Mouse (Mus musculus) heart, adult 2 months (tissue): ENCODE results near the gene Ms4a10. TPM values are rescaled to one million over a fixed set of nuclear protein-coding genes. Genes with fewer than 3 reads are reported as not detected.

Experiments
- DNase-seq, 2 experiments: peaks; one replicate each; pipeline ENCODE4 v3.0.0; 2021
- H3K27ac ChIP-seq: fragments of 200-600 bp; 2 replicates; pipeline ENCODE4 v1.8.1; 2022
- H3K27me3 ChIP-seq: fragments of 200-500 bp; 2 replicates; pipeline ENCODE4 v1.6.1; 2012; ENCODE audit warnings: mild to moderate bottlenecking, low read length, inconsistent platforms, mixed read lengths; ENCODE audit not compliant: control insufficient read depth, insufficient read depth
- H3K36me3 ChIP-seq: fragments of 200-500 bp; 2 replicates; pipeline ENCODE4 v1.6.1; 2012; ENCODE audit warnings: low read length, inconsistent platforms; ENCODE audit not compliant: control insufficient read depth, insufficient read depth
- H3K4me1 ChIP-seq: fragments of 200-500 bp; 2 replicates; pipeline ENCODE4 v1.6.1; 2011; ENCODE audit warnings: low read length; ENCODE audit not compliant: control insufficient read depth, insufficient read depth
- H3K4me3 ChIP-seq: fragments of 200-600 bp; 2 replicates; pipeline ENCODE4 v1.8.1; 2022
- H3K79me2 ChIP-seq: fragments of 200-500 bp; replicated peaks from 2 replicates; pipeline ENCODE4 v1.6.1; 2012; ENCODE audit warnings: mild to moderate bottlenecking, inconsistent platforms, low read length, moderate library complexity, mixed read lengths; ENCODE audit not compliant: control insufficient read depth, insufficient read depth
- H3K9ac ChIP-seq: fragments of 200-500 bp; 2 replicates; pipeline ENCODE4 v1.6.1; 2012; ENCODE audit warnings: low read depth, mild to moderate bottlenecking, control low read depth, inconsistent platforms, low read length, mixed read lengths
- CTCF ChIP-seq: fragments of 200-600 bp; IDR thresholded peaks from 2 replicates; pipeline ENCODE4 v1.8.1; 2022; ENCODE audit warnings: antibody characterized with exemption, mild to moderate bottlenecking, moderate library complexity
- EP300 ChIP-seq: fragments of 200-500 bp; IDR thresholded peaks from 2 replicates; pipeline ENCODE4 v1.6.1; 2011; ENCODE audit warnings: low read depth, low read length, control low read depth; ENCODE audit not compliant: insufficient read depth
- POLR2A ChIP-seq: fragments of 200-500 bp; IDR thresholded peaks from 2 replicates; pipeline ENCODE4 v1.6.1; 2011; ENCODE audit warnings: mild to moderate bottlenecking, low read depth, low read length, control low read depth; ENCODE audit not compliant: insufficient read depth
- WGBS: fragments of 180-500 bp; shearing (Covaris S2); methylation state at CpG from one replicate; pipeline ENCODE4 v1.1.7; 2018; 5-methylcytosine and 5-hydroxymethylcytosine counted together
- intact Hi-C: fragments of 180-260 bp; cut with DNase I; formaldehyde crosslinking; loops from one replicate; pipeline ENCODE4 v1.15.1; 2025
- polyA plus RNA-seq: library from polyadenylated mRNA; depleted of rRNA; stranded (reverse); fragments of >200 nt; gene quantifications from 2 replicates; pipeline ENCODE4 v1.2.3, GENCODE M21; 2012
- total RNA-seq, 2 experiments: library from RNA; stranded (reverse); gene quantifications; 2 replicates each; pipeline ENCODE4 v1.2.3; 2021

Gene Ms4a10
- total and polyA plus RNA-seq, 3 experiments, result not detected

DNA sequence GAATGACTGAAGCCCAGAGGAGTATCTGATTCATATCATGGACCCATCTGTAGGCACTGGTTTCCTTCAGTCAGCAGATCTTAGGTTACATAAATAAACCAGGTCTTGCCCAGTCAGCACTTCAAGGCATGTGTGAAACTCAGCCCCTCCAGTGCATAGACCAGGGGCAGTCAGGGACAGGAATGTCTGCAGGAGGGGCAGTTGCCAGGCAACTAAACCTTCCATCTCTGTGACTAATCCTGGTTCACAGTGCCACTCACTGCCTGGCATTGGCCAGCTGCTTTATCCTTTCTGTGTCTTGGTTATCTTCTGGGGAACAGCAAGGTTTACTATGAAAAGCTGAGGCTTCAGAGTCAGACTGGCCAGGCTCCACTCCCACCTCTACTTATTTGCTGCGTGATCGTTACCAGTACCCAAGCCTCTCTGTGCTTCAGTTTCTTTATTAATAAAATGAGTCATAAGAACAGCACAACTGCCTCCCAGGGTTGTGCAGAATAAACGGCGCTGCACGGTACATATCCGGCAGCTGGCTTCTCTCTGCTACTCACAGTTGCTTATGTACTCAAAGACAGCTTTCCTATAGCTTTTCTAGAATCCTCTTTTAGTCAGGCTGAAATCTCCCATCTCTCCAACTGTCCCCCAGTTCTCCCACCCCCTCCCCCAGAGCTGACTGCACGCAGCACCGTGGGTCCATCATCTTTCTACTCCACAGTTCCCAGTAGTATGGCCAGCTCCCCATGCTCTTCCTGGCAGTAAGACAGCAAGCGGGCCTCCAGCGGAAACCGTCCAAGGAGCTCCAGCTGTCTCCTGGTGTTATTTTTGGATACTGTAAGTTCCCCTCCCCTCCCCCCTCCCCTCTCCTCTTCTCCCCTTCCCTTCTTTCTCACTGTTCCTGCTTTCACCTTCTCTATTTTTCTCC is 22.2 kb downstream of the Ms4a10 start:
- H3K4me3 ChIP-seq, result no peak overlapping the region
- WGBS, result 29% methylated on average over 11 of the region's 11 CpGs
- 0 out of 2 replicates have a peak overlapping the region, but pooled peaks have one; percentile 2 for H3K9ac ChIP-seq
- peak; percentile 38 to 48 for DNase-seq
- no peaks in the 10 kb centered on the region for H3K36me3 ChIP-seq
- TF ChIP-seq EP300 (no peak), CTCF (no peak), POLR2A (no peak)
- peaks cover 9% of the 10 kb centered on the region for H3K4me1 ChIP-seq
- H3K79me2 ChIP-seq, result no peaks in the 10 kb centered on the region
- no peak overlapping the region; the same call in 1 of the 2 replicates for H3K27ac ChIP-seq
- intact Hi-C loops, result no loop called here
- H3K27me3 ChIP-seq, result no peaks in the 10 kb centered on the region

DNA sequence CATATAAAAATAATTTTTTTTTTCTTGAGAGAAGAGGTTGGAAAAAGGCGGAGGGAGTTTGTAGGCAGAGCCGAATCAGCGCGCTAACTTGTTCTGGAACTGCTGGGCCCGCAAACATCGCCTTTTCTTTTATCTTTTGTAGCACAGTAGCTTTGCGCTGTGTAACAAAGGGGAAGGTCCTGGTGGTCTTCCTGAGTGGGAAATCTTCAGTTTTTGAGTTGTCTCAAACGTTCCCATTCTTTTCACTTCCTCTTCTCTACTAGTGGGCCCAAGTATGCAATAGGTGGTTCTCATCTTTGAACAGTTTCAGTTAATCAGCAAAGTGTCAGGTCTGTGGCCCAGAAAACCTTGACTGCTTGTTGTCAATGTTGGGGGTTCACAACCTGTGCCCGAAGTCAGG is 24.9 kb downstream of the Ms4a10 start:
- WGBS, result 29% methylated on average over 9 of the region's 9 CpGs
- H3K4me3 ChIP-seq, result peak overlapping the region; percentile 38
- DNase-seq, result no peak
- peak overlapping the region; percentile 66 for H3K27ac ChIP-seq
- TF ChIP-seq EP300 (no peak), CTCF (no peak), POLR2A (no peak)
- H3K79me2 ChIP-seq, result no peaks in the 10 kb centered on the region
- intact Hi-C loops, result loop anchor here (2.0 kb wide), 1 partner anchor 55 kb away; the partner anchor contains the start of gene Prpf19
- H3K4me1 ChIP-seq, result peaks cover 9% of the 10 kb centered on the region
- H3K9ac ChIP-seq, result peak overlapping the region; percentile 49; the same call in 1 of the 2 replicates
- H3K36me3 ChIP-seq, result no peaks in the 10 kb centered on the region
- no peaks in the 10 kb centered on the region for H3K27me3 ChIP-seq

DNA sequence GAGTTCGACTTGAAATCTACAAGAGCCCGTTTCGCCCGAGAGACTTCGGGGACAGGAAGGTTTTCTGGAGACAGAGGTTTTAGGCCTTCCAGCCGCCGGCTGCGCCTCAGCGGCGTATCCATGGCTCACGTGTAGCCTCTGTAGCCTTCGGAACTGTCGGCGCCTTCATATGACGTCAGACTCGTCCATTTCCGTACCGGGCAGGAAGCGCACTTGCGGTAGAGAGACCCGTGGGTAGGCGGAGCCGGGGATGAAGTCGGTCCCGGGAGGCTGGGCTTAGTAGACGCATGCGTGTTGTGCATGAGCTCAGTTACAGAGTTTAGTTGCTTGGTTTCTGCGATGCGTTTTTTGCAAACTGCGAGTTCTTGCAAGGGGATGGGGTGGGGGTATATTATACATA is 25.4 kb downstream of the Ms4a10 start, which contains the start of gene Ccdc86:
Gene Ccdc86, minus strand, starts transcription at position 155 of the 400 bp plus-strand sequence.
- Histone ChIP-seq H3K36me3 (no peaks in the 10 kb centered on the region), H3K9ac (peak within 1 kb of the TSS; percentile 63), H3K79me2 (no peaks in the 10 kb centered on the region), H3K27me3 (no peaks in the 10 kb centered on the region), H3K4me1 (peaks cover 9% of the 10 kb centered on the region), H3K4me3 (peak within 1 kb of the TSS; percentile 65), H3K27ac (peak within 1 kb of the TSS; percentile 74)
- under 1% methylated on average over 30 of the region's 30 CpGs for WGBS
- intact Hi-C loops, result loop anchor here (2.0 kb wide), 1 partner anchor 54 kb away; the partner anchor contains the start of gene Prpf19
- TF ChIP-seq POLR2A (peak; percentile 84), CTCF (no peak), EP300 (peak; percentile 66; the same call in 1 of the 2 replicates)
- peak; percentile 95 to 96 for DNase-seq

DNA sequence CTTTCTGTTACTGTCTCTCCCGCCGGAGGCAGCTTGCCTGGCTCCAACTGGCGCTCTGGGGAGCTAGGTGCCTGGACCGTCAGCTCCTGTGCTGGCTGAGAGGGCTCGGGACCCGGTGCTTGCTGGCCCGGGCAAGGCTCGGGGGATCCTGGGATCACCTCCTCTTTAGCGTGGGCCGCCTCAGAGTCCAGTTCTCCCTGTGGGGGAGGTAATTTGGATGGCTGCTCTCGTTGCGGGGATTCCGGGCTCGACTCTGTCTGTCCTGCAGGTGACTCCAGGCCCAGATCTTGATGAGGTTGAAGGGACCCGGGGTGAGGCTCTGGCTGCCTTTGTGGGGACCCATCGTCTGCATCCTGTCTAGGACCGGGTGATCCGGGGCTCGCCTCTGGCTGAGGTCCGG is 26.1 kb downstream of the Ms4a10 start:
- intact Hi-C loops, result loop anchor here (2.0 kb wide), 1 partner anchor 54 kb away; the partner anchor contains the start of gene Prpf19
- no peaks in the 10 kb centered on the region for H3K36me3 ChIP-seq
- H3K79me2 ChIP-seq, result no peaks in the 10 kb centered on the region
- peak overlapping the region; percentile 63 for H3K9ac ChIP-seq
- H3K4me3 ChIP-seq, result peak overlapping the region; percentile 65
- H3K27me3 ChIP-seq, result no peaks in the 10 kb centered on the region
- DNase-seq, result peak in 1 of 2 experiments; percentile 14
- peak overlapping the region; percentile 20 for H3K27ac ChIP-seq
- WGBS, result under 1% methylated on average over 20 of the region's 20 CpGs
- TF ChIP-seq CTCF (no peak), EP300 (no peak), POLR2A (no peak)
- H3K4me1 ChIP-seq, result peaks cover 9% of the 10 kb centered on the region

DNA sequence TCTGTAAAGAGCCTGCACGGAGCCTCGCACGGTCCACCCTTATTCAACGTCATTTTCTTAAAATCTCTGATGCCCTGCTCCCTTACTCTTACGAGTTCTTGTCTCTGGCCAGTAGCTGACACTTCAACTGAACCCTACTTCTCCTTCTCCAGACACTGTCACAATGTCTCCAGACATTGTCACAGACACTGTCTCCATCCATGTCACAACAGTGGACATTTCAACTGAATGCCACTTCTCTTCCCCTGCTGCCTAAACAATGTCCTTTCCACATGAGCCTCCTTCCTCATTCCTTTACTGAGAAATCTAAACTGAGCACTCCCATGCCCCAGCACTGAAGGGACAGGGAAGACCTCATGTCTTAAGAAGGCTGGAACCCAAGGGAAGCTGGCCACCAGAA is 27.3 kb downstream of the Ms4a10 start:
- H3K4me1 ChIP-seq, result peaks cover 8% of the 10 kb centered on the region
- 86% methylated on average over 5 of the region's 5 CpGs for WGBS
- intact Hi-C loops, result no loop called here
- no peak for TF ChIP-seq CTCF
- TF ChIP-seq POLR2A, result no peak
- no peak for TF ChIP-seq EP300
- H3K9ac ChIP-seq, result no peak overlapping the region; the same call in 1 of the 2 replicates
- H3K4me3 ChIP-seq, result no peak overlapping the region
- no peak overlapping the region for H3K27ac ChIP-seq
- no peaks in the 10 kb centered on the region for H3K36me3 ChIP-seq
- no peaks in the 10 kb centered on the region for H3K27me3 ChIP-seq
- no peak for DNase-seq
- H3K79me2 ChIP-seq, result no peaks in the 10 kb centered on the region

DNA sequence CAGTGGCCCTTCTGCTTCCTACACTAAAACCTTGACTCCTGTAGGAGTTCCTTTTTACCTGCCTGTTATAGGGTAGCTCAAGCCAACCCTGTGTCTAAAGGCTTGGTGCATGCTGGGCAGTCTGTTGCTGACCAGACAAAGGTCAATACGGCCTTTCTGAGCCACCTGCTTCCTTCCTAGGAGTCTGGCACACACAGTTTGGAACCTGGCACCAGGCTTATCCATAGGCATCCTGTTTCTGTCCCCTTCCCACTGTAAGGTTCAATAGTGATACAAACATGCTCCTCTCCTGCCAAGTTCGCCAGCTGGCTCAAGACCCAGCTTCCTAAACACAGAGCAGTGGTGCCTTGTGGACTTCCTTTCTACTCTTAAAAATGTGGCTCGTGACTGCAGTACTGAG is 28.0 kb downstream of the Ms4a10 start:
- no peak overlapping the region for H3K9ac ChIP-seq

More for the DNA sequence above, 28.0 kb downstream of the Ms4a10 start:
- 43% methylated on average over 3 of the region's 3 CpGs for WGBS
- H3K4me1 ChIP-seq, result peaks cover 8% of the 10 kb centered on the region
- no peaks in the 10 kb centered on the region for H3K79me2 ChIP-seq
- TF ChIP-seq EP300, result no peak
- no peak for TF ChIP-seq CTCF
- no peak for TF ChIP-seq POLR2A
- H3K4me3 ChIP-seq, result no peak overlapping the region
- intact Hi-C loops, result no loop called here
- H3K36me3 ChIP-seq, result no peaks in the 10 kb centered on the region
- DNase-seq, result no peak
- H3K27ac ChIP-seq, result no peak overlapping the region
- no peaks in the 10 kb centered on the region for H3K27me3 ChIP-seq
